Mouse (Mus musculus): ENCODE results near the gene Chst8.
A peak's percentile ranks its signal among the peaks of the same experiment; 100 is the strongest.

The Chst8 gene

GRCm38 (mm10) chr7:34812531-34813111, at the start of gene Chst8:
Chst8 (minus strand) TSS chr7:34812711.
- DNase-seq (ENCODE audit: low read depth, low spot score) = peak; percentile 60

- DNase-seq (ENCODE audit: low read depth, low spot score) = no peak
These were observed 45.8 kb upstream of the Chst8 start for GRCm38 (mm10) chr7:34858291-34858690.

- DNase-seq (ENCODE audit: low read depth, low spot score) = no peak
These were observed 42.4 kb upstream of the Chst8 start for GRCm38 (mm10) chr7:34854781-34855352.

GRCm38 (mm10) chr7:34853393-34853792, 40.9 kb upstream of the Chst8 start:
- DNase-seq (ENCODE audit: low read depth, low spot score) = no peak

- DNase-seq (ENCODE audit: low read depth, low spot score) = no peak
These were observed 37.1 kb upstream of the Chst8 start for GRCm38 (mm10) chr7:34849660-34850059.

GRCm38 (mm10) chr7:34848811-34849210, 36.3 kb upstream of the Chst8 start:
- no peak for DNase-seq (ENCODE audit: low read depth, low spot score)

- DNase-seq (ENCODE audit: low read depth, low spot score) = no peak
These were observed 35.4 kb upstream of the Chst8 start for GRCm38 (mm10) chr7:34847900-34848299.

- DNase-seq (ENCODE audit: low read depth, low spot score) = no peak
These were observed 34.9 kb upstream of the Chst8 start for GRCm38 (mm10) chr7:34847410-34847809.

GRCm38 (mm10) chr7:34838749-34839148, 26.2 kb upstream of the Chst8 start:
- DNase-seq (ENCODE audit: low read depth, low spot score) = no peak

GRCm38 (mm10) chr7:34838231-34838630, 25.7 kb upstream of the Chst8 start:
- no peak for DNase-seq (ENCODE audit: low read depth, low spot score)

- peak; percentile 26 for DNase-seq (ENCODE audit: low read depth, low spot score)
These were observed 13.9 kb upstream of the Chst8 start for GRCm38 (mm10) chr7:34826255-34826909.

- no peak for DNase-seq (ENCODE audit: low read depth, low spot score)
These were observed 9.1 kb upstream of the Chst8 start for GRCm38 (mm10) chr7:34821587-34821986.

GRCm38 (mm10) chr7:34820554-34820953, 8.0 kb upstream of the Chst8 start:
- DNase-seq (ENCODE audit: low read depth, low spot score) = no peak

- DNase-seq (ENCODE audit: low read depth, low spot score) = no peak
These were observed 7.3 kb upstream of the Chst8 start for GRCm38 (mm10) chr7:34819796-34820195.

- no peak for DNase-seq (ENCODE audit: low read depth, low spot score)
These were observed 6.1 kb upstream of the Chst8 start for GRCm38 (mm10) chr7:34818660-34819059.

GRCm38 (mm10) chr7:34816981-34817380, 4.5 kb upstream of the Chst8 start:
- DNase-seq (ENCODE audit: low read depth, low spot score) = no peak

- DNase-seq (ENCODE audit: low read depth, low spot score) = no peak
These were observed 2.3 kb upstream of the Chst8 start for GRCm38 (mm10) chr7:34814801-34815200.

- DNase-seq (ENCODE audit: low read depth, low spot score) = no peak
These were observed 682 bp downstream of the Chst8 start for GRCm38 (mm10) chr7:34811531-34812526.

GRCm38 (mm10) chr7:34811060-34811459, 1.5 kb downstream of the Chst8 start:
- no peak for DNase-seq (ENCODE audit: low read depth, low spot score)

GRCm38 (mm10) chr7:34806307-34806706, 6.2 kb downstream of the Chst8 start:
- no peak for DNase-seq (ENCODE audit: low read depth, low spot score)

- no peak for DNase-seq (ENCODE audit: low read depth, low spot score)
These were observed 6.8 kb downstream of the Chst8 start for GRCm38 (mm10) chr7:34805691-34806205.

GRCm38 (mm10) chr7:34805042-34805441, 7.5 kb downstream of the Chst8 start:
- DNase-seq (ENCODE audit: low read depth, low spot score) = no peak
